Mouse (Mus musculus): ENCODE measurements around the gene Gm17545. TPM values are rescaled to one million over a fixed set of nuclear protein-coding genes. Genes with fewer than 3 reads are reported as not detected.
A peak's percentile ranks its signal among the peaks of the same experiment; 100 is the strongest.

Gene Gm17545
- total RNA-seq, 4 experiments from 2014 or later: not detected

- DNase-seq (ENCODE audit: low spot score in 2 of 2): no peak
Observed at GRCm38 (mm10) chr9:22443157-22443556, 10.9 kb upstream of the Gm17545 start.

DNA sequence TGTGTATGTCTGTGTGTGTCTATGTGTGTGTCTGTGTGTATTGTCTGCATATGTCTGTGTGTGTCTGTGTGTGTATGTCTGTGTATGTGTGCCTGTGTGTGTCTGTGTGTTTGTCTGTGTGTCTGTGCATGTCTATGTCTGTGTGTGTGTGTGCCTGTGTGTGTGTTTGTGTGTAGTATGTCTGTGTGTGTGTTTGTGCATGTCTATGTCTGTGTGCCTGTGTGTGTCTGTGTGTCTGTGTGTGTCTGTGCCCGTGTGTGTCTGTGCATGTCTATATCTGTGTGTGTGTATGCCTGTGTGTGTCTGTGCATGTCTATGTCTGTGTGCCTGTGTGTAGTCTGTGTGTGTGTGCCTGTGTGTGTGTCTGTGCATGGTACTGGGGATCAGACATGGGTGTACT lies 9.0 kb upstream of the Gm17545 start:
- no peak for DNase-seq (ENCODE audit: low spot score in 2 of 2)

DNA sequence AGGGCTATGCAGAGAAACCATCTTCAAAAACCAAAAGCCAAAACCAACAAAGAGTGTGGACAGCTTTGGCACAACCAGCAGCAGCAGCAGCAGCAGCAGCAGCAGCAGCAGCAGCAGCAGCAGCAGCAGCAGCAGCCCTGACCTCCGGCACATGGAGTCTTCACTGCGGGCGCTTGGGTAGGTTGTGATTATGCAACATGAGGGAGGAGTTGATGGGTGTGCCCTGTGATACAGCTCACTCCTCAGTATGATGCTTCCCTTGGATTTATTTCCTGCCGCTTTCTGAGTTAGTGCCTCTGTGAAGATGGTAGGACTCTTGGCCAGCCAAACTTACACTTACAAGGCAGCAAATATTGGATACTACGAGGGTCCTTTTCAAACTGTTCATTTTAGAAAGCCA lies 6.9 kb upstream of the Gm17545 start:
- no peak for DNase-seq (ENCODE audit: low spot score in 2 of 2)

GRCm38 (mm10) chr9:22448420-22448819 lies 5.7 kb upstream of the Gm17545 start:
- no peak for DNase-seq (ENCODE audit: low spot score in 2 of 2)

DNA sequence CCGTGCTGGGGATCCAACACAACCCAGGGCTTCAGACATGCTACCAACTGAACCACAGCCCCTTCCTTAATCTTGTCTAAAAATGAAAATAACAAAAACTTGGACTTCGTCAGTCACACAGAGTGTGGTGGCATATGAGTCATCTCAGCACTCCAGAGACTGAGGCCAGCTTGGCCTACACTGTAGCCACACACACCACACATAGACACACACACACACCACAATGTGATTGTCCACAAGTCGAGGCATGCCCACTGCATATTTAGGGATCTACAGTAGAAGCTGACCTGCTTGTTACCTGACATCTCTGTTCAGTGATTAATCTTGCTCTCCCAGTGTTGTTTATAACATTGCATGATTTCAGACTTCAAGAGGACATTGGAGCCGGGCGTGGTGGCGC lies 4.9 kb upstream of the Gm17545 start:
- no peak for DNase-seq (ENCODE audit: low spot score in 2 of 2)

- no peak for DNase-seq (ENCODE audit: low spot score in 2 of 2)
Observed at GRCm38 (mm10) chr9:22452697-22453096, 1.4 kb upstream of the Gm17545 start.

GRCm38 (mm10) chr9:22453501-22453924 lies 577 bp upstream of the Gm17545 start:
- DNase-seq (ENCODE audit: low spot score in 2 of 2): no peak

DNA sequence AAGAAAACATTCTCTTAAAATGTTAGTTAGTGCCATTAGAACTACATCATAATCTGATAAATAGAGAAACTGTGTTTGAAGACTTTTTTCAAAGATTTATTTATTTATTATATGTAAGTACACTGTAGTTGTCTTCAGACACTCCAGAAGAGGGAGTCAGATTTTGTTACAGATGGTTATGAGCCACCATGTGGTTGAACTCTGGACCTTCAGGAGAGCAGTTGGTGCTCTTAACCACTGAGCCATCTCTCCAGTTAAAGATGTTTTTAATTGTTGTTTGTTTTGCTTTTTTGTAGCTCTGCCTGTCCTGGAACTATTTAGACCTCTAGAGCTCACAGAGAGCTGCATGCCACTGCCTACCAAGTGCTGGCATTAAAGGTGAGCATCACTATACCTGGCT lies 951 bp downstream of the Gm17545 start:
- DNase-seq (ENCODE audit: low spot score in 2 of 2): no peak

GRCm38 (mm10) chr9:22457142-22457835 lies 3.2 kb downstream of the Gm17545 start:
- DNase-seq (ENCODE audit: low spot score in 2 of 2): no peak

GRCm38 (mm10) chr9:22461946-22462345 lies 7.9 kb downstream of the Gm17545 start:
- DNase-seq (ENCODE audit: low spot score in 2 of 2): peak in 1 of 2 experiments; percentile 56

DNA sequence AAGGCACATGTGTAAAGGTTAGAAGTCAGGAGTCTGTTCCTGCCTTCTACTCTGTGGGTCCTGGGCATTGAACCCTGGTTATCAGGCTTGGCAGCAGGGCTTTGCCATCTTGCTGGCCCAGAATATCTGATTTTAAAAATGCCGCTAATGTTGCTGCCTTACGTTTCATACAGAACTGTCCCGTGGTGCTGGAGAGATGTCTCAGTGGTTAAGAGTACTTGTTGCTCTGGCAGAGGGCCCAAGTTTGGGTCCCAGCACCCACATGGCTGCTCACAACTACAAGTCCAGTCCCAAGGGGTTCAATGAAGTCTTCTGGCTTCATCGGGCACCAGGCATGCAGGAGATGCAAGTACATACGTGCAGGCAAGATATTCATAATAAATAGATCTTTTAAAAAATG lies 12.1 kb downstream of the Gm17545 start:
- DNase-seq (ENCODE audit: low spot score in 2 of 2): no peak

DNA sequence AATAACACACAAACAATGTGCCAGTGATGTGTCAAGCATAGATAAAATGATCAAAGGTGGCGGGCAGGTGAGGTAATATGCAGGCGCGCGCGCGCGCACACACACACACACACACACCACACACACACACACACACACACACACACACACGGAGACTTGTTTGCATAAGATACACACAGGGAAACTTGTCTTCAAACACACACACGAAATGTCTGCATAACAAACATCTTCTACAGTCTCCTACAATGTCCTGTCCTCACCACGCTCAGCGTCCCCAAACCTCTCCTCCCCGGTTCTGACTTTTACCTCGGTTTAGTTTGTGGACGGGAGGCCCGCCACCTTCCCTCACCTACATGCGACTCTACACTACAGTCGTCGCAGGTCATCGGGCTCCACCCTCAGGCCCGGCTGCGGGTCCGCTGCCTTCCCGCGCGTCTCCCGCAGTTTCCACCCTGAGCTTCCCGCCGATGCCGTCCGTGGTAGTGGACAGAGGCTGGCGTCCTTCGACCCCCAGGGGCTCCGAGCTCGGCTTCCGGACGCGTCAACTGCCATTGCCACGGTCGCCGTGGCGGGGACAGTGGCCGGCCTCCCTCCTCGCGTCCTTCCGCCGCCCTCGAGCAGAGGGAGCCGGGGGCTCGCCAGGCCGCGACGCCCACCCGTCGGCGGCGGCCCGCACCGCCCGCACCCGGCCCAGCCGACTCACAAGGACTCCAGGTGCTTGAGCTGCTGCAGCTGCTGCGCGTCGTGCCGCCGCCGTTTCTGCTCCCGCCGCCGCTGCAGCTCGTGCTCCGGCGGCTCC lies 13.5 kb downstream of the Gm17545 start:
- DNase-seq (ENCODE audit: low spot score in 2 of 2): no peak

DNA sequence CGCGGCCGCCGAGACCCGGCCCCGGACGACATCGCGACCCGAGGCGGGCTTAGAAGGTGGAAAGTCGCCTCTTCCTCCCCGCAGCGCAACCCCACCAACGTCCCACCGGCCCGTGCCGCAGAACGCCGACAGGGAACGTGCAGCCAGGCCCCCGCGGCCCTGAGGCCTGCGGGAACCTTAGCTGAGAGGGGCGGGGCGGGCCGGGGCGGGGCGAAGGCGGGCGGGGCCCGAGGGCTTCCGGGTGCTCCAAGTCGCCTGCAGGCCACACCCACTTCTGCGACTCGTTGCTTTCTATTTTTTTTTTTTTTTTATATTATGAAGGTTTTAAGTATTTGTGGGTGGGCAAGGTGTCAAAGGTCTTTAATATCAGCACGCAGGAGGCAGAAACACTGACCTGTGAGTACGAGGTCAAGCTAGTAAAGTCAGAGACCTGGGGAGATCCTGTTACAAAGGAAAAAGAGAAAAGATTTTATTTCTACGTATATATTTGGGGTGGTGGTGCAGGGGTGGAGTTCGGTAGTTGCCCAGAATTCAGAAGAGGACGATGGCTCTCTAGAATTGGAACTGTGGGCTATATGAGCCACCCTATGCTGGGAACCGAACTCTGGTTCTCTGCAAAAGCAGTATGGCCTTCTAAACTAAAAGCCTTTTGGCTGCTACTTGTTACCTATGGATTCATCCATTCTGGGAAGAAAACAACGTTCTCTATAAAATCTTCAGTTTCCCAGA lies 14.2 kb downstream of the Gm17545 start:
- DNase-seq (ENCODE audit: low spot score in 2 of 2): no peak

DNA sequence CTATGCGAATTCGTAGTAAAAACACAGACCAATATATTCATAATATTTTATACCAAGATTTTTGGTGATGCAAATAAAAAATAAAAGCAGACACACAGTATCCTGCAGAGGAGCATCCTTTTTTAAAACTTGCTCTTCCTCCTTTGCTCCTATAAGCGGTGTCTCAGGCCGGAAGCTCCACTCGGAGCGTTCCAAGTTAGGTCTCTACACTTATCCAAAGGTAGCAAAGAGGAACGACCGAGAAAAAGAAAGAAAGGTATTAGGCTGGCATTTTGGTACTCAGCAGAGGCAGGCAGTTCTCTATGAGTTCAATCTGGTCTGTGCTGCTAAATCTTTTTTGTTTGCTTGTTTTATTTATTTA lies 14.8 kb downstream of the Gm17545 start:
- DNase-seq (ENCODE audit: low spot score in 2 of 2): no peak

GRCm38 (mm10) chr9:22469643-22470042 lies 15.6 kb downstream of the Gm17545 start, which contains the start of gene Rp9:
Gene Rp9 (minus strand): TSS chr9:22469743.
- no peak for DNase-seq (ENCODE audit: low spot score in 2 of 2)

- DNase-seq (ENCODE audit: low spot score in 2 of 2): peak; percentile 87 to 98
Observed at GRCm38 (mm10) chr9:22475424-22475868, 21.4 kb downstream of the Gm17545 start, which contains the start of gene Bbs9. Gene Bbs9 (plus strand): TSS chr9:22475715.

- no peak for DNase-seq (ENCODE audit: low spot score in 2 of 2)
Observed at GRCm38 (mm10) chr9:22476265-22476664, 22.2 kb downstream of the Gm17545 start.

DNA sequence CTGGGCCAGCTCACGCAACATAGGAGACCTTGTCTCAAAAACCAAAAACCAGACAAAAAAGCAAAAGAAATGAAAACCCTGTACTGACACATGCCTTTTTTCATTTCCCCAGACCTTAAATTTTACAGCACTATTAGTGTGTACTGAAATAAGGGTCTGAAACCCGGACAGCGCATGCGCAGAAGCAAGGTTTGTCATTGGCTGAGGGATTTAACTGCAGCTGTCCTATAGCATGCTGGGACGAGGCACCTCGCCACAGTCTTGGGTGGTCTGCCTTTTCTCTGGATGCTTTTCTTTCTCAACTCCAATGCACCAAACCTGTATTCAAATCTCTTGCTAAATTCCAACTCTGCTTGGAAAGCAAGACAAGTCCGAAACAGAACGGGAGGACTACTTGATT lies 24.9 kb downstream of the Gm17545 start:
- DNase-seq (ENCODE audit: low spot score in 2 of 2): no peak

GRCm38 (mm10) chr9:22483866-22484561 lies 29.9 kb downstream of the Gm17545 start:
- no peak for DNase-seq (ENCODE audit: low spot score in 2 of 2)

DNA sequence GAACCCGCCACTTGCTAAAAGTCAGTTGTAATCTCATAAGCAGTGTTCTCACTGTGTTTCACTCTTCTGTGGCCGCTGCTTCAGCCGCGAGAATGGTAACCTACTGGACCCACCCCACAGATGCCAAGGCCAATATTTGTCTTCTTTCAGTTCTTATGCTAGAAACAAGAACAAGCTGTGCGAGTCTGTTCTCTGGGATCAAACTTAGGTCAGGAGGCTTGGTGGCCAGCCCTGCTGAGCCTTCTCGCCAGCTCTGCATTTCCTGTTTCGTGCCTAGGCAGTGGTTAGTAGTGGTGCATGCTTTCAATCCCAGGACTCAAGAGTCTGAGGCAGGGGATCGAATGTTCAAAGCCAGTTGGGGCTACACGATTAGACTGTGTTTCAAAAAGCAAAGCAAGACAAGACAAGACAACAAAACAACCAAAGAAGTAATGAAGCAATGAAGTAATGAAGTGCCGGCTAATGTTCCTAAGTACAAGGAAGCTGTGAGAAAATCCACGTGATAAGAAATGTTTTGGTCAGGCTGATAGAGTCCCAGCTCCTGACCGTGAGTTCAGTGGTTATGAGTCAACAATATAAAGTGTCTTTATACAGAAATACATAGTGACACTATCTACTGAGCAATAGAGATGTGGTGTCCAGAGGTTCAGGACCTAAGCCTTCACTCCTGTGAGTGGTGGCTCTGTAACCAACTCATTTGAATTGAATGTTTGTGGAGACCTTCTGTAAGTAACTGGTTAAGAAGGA lies 30.6 kb downstream of the Gm17545 start:
- DNase-seq (ENCODE audit: low spot score in 2 of 2): no peak

DNA sequence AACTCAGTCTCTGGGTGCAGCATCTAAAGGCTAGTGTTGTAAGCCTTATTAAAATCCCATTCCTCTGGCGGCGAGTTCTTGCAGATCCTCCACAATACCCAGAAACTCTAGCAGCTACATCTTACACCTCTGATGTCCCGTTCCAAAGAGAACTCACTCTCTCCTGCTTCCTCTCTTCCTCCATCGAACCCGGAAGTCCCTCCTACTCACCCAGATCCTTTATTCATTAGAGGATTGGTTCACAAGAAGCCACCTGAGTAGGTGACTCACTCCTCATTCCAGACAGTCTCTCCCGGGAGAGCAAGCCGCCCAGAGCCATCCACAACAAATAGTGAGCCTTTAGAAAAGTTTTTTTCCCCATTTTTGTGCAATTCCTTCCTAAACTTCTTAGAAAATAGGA lies 32.1 kb downstream of the Gm17545 start:
- no peak for DNase-seq (ENCODE audit: low spot score in 2 of 2)
